8 mouse cellular contexts compared by ENCODE assay signal in genomic region chr1:132139416-132139864, GRCm38 (mm10). TPM values are rescaled to one million over a fixed set of nuclear protein-coding genes. Genes with fewer than 3 reads are reported as not detected.
A peak's percentile ranks its signal among the peaks of the same experiment; 100 is the strongest.
DNase-seq lines count a peak whose midpoint lies in the region; ATAC-seq lines count a peak whose summit lies in the region.

Gene Cdk18, minus strand, starts transcription at chr1:132139684.

- H3K4me1 ChIP-seq in intestine, embryonic 15.5 days (replicated peaks): peaks cover 23% of the 10 kb centered on the region; the same call in 1 of the 2 replicates
- peaks cover 49% of the 10 kb centered on the region for H3K4me1 ChIP-seq in limb, embryonic 10.5 days

- H3K9ac ChIP-seq in intestine, embryonic 15.5 days: peak within 1 kb of the TSS; percentile 66

- ATAC-seq in intestine, embryonic 15.5 days: peak; percentile 93

- peak within 1 kb of the TSS; percentile 66 for H3K27ac ChIP-seq in intestine, embryonic 15.5 days
- peak within 1 kb of the TSS; percentile 86 for H3K27ac ChIP-seq in limb, embryonic 10.5 days

- peak; percentile 31 to 58 for DNase-seq in left cerebral cortex, adult 18-20 months (ENCODE audit: low spot score in 2 of 2)
- no peak for DNase-seq in left cerebral cortex, adult 11 months (ENCODE audit: low spot score)
- DNase-seq in cerebellum, postnatal 14 days: peak; percentile 61 to 70
- peak; percentile 44 to 45 for DNase-seq in gastrocnemius, postnatal 36 days
- peak; percentile 83 for DNase-seq in limb, embryonic 10.5 days (ENCODE audit: low spot score)
- DNase-seq in mesoderm, embryonic 11.5 days (ENCODE audit: low read depth, low spot score): peak; percentile 68
- peak; percentile 83 for DNase-seq in urinary bladder, postnatal 14 days (ENCODE audit: low spot score)

- WGBS in intestine, embryonic 15.5 days: under 1% methylated on average over 30 of the region's 30 CpGs
- under 1% methylated on average over 30 of the region's 30 CpGs for WGBS in limb, embryonic 10.5 days

- intact Hi-C loops in gastrocnemius, postnatal 36 days (cut with DNase I): no loop called here

- peak within 1 kb of the TSS; percentile 98 for H3K4me2 ChIP-seq in intestine, embryonic 15.5 days (replicated peaks)

- 0 out of 2 replicates have a peak, but pooled peaks cover 3% of the 10 kb centered on the region for H3K27me3 ChIP-seq in intestine, embryonic 15.5 days (replicated peaks)
- H3K27me3 ChIP-seq in limb, embryonic 10.5 days (ENCODE audit: low read depth, poor library complexity, severe bottlenecking): peaks cover 45% of the 10 kb centered on the region

- H3K4me3 ChIP-seq in intestine, embryonic 15.5 days (replicated peaks): peak within 1 kb of the TSS; percentile 71
- H3K4me3 ChIP-seq in limb, embryonic 10.5 days: peak within 1 kb of the TSS; percentile 74

- no peaks in the 10 kb centered on the region for H3K36me3 ChIP-seq in intestine, embryonic 15.5 days
- H3K36me3 ChIP-seq in limb, embryonic 10.5 days: no peaks in the 10 kb centered on the region

- no peaks in the 10 kb centered on the region for H3K9me3 ChIP-seq in intestine, embryonic 15.5 days
- no peaks in the 10 kb centered on the region for H3K9me3 ChIP-seq in limb, embryonic 10.5 days (replicated peaks)

RNA-seq across cellular contexts. Expression of gene Cdk18, which starts in this region (rescaled TPM):
- 10 to 100 TPM; 30.5 to 36.1 TPM for total RNA-seq in left cerebral cortex, adult 18-20 months (2021)
- total RNA-seq in gastrocnemius, postnatal 36 days (2021): 1 to 10 TPM; 2.5 to 4.2 TPM
- polyA plus RNA-seq in intestine, embryonic 15.5 days (2015; fragmentation: Nextera tagmentation; extraction: Ambion mirVana): 10.5 and 13.4 TPM in 2 replicates
- 3.7 TPM in 2 replicates for polyA plus RNA-seq in limb, embryonic 10.5 days (2016; fragmentation: Nextera tagmentation; extraction: Ambion mirVana)

Comparison
In these comparisons a context has a peak if more than half of its experiments do, and no peak if none do; other contexts are left out.
1. RNA of gene Cdk18 (total RNA-seq): 30.5 to 36.1 TPM in left cerebral cortex, adult 18-20 months; 2.5 to 4.2 TPM in gastrocnemius, postnatal 36 days; every median in the first group is over 4 times any median in the second.